Mouse (Mus musculus) mouse embryonic stem cell (cell line): ENCODE measurements around the gene Zfp113.

ENCODE experiments used
- in situ Hi-C, 2 experiments: fragments of 300-500 bp; cut with MboI; formaldehyde crosslinking; loops; 1 replicate in 1 of 2; 3 replicates in 1 of 2; pipeline ENCODE4 v1.14.3; 2019 to 2020; ENCODE audit warnings: low sequenced_read_pairs in 2 of 2, low pct_unique_long_range_greater_than_20kb in 1 of 2, mixed read lengths in 1 of 2; ENCODE audit not compliant: unreplicated experiment in 1 of 2

Zfp113 gene

DNA sequence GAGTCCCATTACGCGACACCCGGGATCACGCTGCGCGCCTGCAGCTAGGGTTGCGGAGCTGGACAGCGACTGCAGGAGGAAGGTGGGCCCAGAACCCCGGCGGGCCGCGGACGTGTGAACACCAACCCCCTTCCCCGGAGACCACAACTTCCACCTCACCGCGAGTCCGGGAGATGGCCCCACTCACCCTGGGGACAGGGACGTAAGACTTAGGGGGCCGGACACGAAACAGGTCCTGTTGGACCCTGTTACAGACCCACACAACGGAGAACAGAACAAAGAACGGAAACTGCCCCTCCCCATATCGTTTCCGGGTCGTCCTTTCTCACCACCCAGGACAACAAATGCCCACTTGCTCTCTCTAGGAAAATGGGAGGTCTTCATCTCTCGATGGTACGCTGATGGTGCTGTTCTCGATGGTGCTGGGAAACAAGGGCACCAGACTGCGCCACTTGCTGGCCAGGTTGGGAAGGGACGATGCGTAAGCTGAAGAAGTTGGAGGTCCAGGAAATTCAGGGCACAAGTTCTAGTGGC lies at the start of gene Zfp113:
Gene Zfp113, minus strand, starts transcription at position 302 of the 534 bp plus-strand sequence.
- in situ Hi-C loops, result no loop called here

DNA sequence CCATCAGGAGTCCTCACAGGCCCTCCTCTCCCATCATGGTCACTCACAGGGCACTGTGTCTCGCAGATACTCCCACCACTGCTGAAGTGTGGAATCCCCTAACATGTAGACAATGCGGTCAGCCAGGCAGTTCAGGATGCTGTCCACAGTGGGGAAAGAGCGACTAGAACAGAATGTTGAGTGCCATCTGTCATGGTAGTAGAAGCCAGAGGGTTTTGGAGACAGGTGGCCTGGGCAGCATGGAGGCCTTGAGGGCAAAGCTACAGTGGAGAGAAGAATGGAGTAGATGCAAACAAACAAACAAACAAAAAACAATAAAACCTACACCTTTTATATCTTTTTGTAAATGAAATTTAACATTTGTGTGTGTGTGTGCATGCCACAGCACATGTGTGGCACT lies 46.5 kb upstream of the Zfp113 start:
- in situ Hi-C loops, result loop anchor here (5.0 to 25.0 kb wide), 2 partner anchors 50 to 390 kb away; no protein-coding TSS in a partner anchor

DNA sequence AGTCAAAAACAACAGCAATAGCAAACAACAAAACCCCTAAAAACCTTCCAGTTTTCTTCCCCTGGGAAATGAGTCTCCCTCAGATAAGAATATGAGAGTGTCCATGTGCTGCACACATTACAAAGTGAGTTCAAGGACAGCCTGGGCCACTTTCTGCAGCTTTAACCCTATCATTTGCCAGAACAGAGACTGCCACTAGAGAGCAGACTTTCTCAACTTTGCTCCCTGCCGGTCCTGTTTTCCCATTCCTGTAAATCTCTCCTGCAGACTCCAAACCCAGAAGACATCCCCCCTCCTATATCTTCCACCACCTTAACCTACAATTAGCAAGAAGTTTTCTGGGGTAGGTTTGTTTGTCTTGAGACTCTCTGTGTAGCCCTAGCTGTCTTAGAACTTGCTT lies 44.0 kb upstream of the Zfp113 start:
- in situ Hi-C loops, result no loop called here

DNA sequence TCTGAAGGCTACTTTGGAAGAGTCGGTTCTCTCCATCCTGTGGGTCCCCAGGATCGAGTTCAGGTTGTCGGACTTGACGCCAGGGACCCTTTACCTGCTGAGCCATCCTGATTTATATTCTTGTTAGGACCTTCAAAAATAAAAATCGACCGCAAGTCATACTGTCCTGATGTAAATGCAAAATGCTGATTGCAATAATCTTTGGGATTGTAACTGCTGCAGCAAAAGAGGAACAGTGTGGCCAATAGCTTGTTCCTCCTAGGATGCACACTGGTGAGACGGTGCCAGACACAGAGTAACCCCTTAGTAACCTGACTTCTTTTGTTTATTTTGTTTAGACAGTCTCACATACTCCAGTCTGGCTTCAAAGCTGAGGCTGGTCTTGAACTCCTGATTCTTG lies 39.9 kb upstream of the Zfp113 start:
- in situ Hi-C loops, result no loop called here

DNA sequence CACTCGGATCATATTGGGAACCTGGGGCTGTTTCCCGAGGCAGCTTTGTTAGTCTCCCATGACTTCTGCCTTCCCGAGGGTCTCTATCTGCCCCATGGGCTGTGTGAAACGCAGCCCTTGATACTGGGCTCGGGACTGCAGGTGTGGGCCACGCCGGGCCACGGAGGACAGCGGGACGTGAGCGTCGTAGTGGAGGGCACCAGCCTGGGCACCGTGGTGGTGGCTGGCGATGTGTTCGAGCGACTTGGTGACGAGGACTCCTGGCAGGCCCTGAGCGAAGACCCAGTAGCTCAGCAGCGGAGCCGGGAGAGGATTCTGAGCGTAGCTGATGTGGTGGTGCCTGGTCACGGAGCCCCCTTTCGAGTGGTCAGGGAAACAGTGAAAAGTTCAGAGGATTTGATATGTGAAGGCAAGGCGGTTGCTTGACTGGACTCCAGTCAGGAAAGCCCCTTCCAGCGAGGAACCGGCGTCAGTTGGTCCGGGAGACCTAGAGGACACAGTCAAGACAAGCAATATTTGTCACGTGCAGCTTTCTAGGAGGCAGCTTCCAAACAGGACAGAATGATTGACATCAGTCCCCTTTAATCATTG lies 39.3 kb upstream of the Zfp113 start:
- in situ Hi-C loops, result no loop called here

DNA sequence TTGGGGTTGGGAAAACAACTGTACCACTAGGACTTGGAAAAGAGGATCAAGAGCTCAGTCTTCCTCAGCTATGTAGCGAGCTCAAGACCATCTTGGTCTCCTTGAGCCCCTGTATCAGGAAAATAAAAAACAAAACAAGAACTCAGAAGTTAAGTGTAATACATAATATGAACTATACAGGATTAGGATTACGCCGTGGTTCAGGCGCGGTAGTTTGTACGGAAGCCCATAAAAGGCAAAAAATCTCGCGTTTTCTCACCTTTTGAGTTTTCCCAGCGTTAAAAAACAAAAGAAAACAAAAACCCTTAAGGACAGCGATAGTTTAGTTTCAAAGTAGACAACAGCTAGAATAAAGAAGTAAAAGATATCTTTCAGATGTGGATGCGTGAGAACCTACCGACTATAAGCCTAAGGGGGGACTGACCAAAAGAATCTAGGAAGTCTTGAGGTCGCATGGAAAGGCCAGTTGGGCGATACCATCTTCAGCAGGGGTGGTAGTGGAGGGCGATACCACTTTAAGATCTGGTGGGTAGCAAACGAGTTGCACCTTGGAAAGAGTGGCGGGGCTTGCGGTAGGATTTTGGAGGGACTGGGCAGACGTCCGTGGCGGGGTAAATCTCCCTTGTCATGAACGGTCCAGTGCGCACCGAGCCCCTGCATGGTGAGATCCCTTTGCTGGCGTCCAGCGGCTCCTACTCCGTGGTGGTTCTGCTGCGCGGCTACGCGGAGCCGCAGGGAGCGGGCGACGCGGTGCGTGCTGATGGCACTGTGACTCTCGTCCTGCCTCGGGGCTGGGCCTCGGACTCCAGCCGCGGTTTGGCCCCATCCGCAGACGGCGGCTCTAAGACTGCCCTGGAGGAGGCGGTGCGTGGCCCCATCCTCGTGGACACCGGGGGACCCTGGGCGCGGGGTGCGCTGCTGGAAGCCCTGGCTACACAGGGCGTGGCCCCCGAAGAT lies 38.5 kb upstream of the Zfp113 start, which contains the start of gene Mblac1:
Gene Mblac1, plus strand, starts transcription at position 544 of the 957 bp plus-strand sequence.
- in situ Hi-C loops, result no loop called here

DNA sequence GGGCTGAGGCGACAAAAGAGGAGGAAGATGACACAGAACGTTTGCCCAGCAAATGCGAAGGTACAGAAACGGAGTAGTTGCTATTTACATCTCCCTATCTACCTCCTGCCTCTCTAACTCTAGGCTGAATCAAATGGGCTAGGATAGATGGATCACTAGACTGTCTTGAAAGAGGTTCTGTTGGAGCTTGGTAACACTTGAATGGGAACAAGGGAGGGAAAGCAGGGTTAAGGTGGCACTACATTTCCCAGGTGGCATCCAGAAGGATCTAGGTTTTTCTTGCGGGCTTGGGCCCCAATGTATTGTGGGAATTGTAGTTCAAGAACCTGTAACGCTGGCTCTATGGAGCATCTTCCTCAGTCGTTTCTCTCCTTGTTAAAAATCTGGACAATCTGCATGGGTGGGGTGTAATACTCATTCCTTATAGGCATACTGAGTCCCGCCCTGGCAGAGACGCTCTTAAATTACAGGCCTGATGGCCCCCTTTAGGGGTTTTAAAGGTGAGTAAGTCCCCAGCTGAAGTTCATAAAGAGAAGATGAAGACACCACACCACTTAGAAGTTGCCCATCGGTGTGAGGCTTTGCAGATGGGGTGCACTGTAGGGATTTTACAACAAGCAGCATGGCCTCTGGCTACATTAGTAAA lies 32.2 kb upstream of the Zfp113 start:
- in situ Hi-C loops, result no loop called here

DNA sequence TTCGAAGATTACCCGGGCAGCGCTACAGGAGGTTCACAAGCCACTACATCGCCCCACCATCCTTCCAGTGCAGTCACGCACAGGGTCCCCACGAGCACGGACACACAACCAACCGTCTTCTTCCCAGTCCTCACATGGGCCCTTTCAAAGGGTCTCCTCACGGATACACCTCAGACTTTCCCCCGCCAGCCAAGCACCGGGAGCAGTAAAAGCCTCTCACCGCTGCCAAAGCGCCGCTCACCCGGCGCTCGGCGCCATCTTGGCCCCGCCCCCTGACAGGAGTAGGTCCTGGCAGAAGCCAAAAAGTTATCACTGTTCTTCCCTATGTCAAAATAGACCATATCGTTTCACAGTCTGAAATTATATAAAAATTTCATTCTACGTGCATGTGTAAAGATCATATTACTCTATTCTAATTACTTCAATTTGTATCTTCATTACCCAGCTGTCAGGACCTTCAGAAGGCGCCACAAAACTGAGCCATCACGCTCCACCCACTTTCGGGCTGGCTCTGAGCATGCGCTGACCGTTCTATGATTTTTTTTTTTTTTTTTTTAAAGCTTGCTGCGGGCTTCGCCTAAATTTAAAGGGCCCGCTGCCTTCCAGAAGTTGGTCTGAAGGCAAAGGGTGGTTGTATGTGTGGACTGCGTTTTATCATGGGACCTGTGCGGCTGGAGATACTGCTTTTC lies 31.6 kb upstream of the Zfp113 start, which contains the start of the genes Taf6 and Cnpy4:
Gene Taf6, minus strand, starts transcription at position 502 of the 689 bp plus-strand sequence.
Gene Cnpy4, plus strand, starts transcription at position 536 of the 689 bp plus-strand sequence.
- in situ Hi-C loops, result no loop called here

DNA sequence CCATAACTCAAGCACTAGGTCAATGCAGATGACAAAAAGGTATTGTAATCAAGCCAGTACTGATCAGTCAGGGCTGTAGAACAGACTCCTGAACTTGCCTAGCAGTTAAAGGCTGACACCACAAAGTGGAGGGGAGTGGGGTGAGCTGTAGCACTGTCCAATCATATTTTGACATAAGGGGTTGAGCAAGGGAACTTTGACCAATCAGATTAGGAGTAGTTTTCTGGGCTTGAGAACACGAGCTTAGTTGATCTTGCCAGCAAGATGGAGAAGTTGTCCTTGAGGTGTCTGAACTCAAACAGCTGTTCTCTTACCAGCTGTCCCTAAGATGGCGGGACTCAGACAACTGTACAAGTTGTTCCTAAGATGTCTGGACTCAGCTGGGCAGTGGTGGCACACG lies 17.7 kb upstream of the Zfp113 start:
- in situ Hi-C loops, result no loop called here

DNA sequence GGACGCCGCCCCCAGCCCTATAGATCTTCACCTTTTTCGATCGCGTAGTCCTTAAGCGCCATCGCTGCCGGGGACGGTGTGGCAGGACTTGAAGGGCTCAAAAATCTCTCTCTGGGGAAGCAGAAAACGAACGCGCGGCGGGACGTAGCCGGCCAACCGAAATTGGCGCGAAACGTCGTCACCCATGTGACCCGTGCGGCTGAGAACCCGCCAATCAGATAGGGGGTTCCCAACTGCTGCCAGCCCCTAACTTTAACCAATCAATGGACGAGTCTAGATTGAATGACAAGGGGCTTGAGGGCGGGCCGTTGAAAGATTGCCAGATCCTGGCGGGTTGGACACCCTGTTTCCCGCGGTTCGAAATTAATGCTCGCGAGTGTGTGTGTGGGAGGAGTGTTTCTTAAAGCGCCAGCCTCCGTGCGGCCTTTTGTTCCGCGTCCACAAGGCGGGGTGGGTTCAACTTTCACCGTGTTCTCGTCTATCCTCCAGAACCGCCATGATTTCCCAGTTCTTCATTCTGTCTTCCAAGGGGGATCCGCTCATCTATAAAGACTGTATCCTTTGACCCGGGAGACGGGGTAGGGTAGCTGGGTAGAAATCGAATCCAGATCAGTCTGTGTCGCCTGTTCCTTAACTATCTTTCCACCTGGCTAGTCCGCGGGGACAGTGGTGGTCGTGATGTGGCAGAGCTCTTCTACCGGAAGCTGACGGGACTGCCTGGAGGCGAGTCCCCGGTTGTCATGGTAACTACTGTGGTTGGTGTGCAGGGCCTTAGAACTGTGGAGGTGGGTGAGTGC lies 16.3 kb upstream of the Zfp113 start, which contains the start of the genes Ap4m1 and Mcm7:
Gene Ap4m1, plus strand, starts transcription at position 308 of the 797 bp plus-strand sequence.
Gene Mcm7, minus strand, starts transcription at position 728 of the 797 bp plus-strand sequence.
- in situ Hi-C loops, result no loop called here

DNA sequence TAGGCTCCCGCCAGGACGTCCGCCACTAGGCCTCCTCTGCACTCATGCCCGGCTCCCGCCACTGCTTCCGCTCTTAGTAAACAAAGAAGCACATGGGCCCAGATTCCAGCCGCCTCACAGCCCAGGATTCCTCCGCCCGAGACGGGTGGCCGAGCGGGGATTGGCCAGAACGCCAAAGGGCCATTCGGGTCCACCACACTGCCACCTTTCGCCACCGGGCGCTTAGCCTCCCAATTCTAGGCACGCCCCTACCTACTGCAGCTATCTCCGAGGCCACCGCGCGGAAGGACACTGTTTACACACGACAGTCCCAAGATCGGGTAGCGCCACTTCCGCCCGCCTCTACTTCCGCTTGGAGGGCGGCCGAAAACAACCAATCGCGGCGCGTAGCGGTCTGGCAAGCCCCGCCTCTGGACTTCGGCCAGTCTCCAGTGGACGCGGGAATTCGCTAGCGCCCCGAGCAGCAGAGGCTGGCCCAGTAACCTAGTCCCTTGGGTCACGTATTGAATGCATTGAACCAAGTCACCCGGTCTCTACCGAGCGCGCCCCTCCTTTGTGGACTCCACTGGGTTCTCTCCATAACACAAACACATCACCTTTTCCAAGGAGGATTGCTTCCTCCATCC lies 15.5 kb upstream of the Zfp113 start:
- in situ Hi-C loops, result no loop called here

DNA sequence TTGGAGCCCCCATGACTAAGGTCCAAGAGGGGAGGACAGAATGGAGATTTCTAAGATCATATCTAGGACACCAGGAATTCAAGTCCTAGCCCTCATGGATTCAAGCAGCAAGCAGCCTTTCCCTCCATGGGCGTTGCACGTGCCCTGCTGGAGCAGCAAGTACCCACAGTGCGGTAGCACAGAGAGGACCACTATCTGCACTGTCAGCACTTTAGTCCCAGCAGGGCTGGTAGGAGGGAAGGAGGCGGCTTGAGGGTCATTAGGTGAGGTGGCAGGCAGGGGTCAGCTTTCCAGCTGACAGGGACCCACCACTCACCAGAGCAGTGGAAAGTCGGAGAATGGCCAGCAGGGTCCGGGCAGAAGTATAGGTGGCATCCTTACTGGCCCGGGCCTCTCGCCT lies 10.1 kb upstream of the Zfp113 start:
- in situ Hi-C loops, result no loop called here

DNA sequence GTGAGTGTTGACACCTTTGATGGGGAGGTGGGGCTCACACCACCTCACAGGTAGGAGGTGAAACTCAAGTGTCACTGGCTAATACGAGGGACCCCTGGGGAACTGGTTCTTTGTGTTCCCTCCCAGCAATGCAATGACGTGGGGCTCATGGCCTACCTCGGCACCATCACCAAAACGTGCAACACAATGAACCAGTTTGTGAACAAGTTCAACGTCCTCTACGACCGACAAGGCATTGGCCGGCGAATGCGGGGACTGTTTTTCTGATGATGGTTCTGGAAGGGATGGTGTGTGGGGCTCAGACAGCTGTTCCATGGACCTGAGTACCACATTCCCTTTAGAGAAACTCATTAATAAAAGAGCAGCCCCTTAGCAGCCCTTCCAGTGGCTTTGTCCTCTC lies 8.1 kb upstream of the Zfp113 start:
- in situ Hi-C loops, result no loop called here

DNA sequence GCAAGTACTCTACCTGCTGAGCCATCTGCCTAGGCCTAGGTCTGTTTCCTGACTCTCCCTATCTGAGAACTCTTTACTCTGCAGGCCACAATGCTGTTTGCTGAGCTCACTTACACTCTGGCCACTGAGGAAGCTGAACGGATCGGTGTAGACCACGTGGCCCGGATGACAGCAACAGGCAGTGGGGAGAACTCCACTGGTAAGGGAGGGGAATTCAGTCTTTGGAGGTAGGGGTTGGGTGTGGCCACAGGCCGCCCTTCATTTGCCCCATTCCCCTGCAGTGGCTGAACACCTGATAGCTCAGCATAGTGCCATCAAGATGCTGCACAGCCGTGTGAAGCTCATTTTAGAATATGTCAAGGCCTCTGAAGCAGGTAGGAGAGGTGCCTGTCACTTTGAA lies 7.5 kb upstream of the Zfp113 start:
- in situ Hi-C loops, result no loop called here

DNA sequence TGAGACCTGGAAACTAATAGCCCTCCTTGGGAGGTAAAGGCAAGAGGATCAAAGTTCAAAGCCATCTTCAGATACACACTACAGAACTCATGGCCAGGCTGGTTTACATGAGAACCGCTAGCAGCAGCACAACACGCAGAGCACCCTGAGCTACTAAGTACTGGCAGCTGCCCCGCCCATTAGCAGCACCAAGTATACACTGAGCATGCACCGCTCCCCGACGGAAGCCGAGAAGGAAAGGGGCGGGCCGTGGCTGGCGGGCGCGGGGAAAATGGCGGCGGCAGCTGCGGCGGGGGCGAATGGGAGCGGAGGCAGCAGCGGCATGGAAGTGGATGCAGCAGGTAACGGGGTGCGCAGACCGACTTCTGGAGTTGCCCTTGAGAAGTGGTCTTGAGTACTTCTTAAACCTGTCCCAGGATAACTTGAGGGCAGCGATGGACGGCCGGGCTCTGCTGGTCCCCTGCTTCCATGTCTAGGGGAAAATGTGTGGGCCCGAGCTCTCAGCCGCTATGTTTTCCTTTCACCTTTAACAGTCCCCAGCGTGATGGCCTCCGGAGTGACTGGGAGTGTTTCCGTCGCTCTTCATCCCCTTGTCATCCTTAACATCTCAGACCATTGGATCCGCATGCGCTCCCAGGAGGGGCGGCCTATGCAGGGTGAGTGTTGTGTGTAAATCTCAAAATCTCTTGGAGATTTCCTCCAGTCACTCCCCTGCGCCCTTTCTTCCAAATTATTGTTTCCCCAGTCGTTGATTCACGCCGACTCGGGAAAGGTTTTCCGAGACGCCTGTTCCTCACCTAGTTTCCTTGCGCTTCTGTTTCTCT lies 5.5 kb upstream of the Zfp113 start, which contains the start of gene Cops6:
Gene Cops6, plus strand, starts transcription at position 230 of the 824 bp plus-strand sequence.
- in situ Hi-C loops, result no loop called here

DNA sequence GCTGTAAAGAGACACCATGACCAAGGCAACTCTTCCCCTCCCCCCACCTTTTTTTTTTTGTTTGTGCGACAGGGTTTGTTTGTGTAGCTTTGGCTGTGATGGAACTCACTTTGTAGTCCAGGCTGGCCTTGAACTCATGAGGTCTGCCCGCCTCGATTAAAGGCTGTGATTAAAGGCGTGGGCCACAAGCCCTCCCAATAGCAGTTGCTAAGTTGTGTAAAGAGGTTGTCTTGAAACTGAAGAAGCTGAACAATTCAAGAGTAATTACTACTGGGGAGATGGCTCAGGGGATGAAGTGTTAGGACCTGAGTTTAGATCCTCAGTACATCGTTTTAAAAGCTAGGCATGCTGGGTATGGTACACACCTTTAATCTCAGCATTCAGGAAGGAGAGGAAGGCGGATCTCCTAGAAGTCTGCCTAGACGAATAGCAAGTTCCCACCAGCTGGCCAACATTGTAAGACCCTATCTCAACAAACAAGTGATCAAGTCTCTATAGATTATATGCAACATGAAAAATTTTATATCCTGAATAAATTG lies 4.7 kb upstream of the Zfp113 start:
- in situ Hi-C loops, result no loop called here
